Mouse (Mus musculus) bone marrow macrophage, adult 2 months (primary cell): ENCODE measurements around the gene Fntb.

Experiments
- CTCF ChIP-seq: IDR thresholded peaks from 2 replicates; pipeline ENCODE4 v1.5.1; 2012; ENCODE audit warnings: low read depth, mild to moderate bottlenecking, low read length, moderate library complexity
- POLR2A ChIP-seq: IDR thresholded peaks from 2 replicates; pipeline ENCODE4 v1.6.1; 2012; ENCODE audit warnings: mild to moderate bottlenecking, low read depth, low read length, borderline replicate concordance

GRCm38 (mm10) chr12:76965876-76966275, 200.5 kb downstream of the Fntb start:
- no peak for TF ChIP-seq CTCF
- no peak for TF ChIP-seq POLR2A
